Mouse (Mus musculus) hindbrain, embryonic 12.5 days (tissue): ENCODE measurements around the gene Clnk. TPM values are rescaled to one million over a fixed set of nuclear protein-coding genes. Genes with fewer than 3 reads are reported as not detected.
A peak's percentile ranks its signal among the peaks of the same experiment; 100 is the strongest.

Experiments
- ATAC-seq: fragments of 200-750 bp; cut with Nextera tagmentation; 2 replicates; pipeline ENCODE4 v1.8.0; 2017; ENCODE audit warnings: moderate TSS enrichment; ENCODE audit not compliant: low FRiP score
- H3K27ac ChIP-seq: fragments of 300-500 bp; sonication (generic); 2 replicates; pipeline ENCODE4 v1.5.1; 2016; ENCODE audit warnings: mild to moderate bottlenecking
- H3K27me3 ChIP-seq: fragments of 300-500 bp; sonication (generic); 2 replicates; pipeline ENCODE4 v1.6.1; 2016; ENCODE audit warnings: mild to moderate bottlenecking
- H3K36me3 ChIP-seq: fragments of 300-500 bp; sonication (generic); 2 replicates; pipeline ENCODE4 v1.6.1; 2016; ENCODE audit warnings: mild to moderate bottlenecking
- H3K4me1 ChIP-seq: fragments of 300-500 bp; sonication (generic); 2 replicates; pipeline ENCODE4 v1.6.1; 2016
- H3K4me2 ChIP-seq: fragments of 300-500 bp; sonication (generic); replicated peaks from 2 replicates; pipeline ENCODE4 v1.6.1; 2016; ENCODE audit warnings: mild to moderate bottlenecking
- H3K4me3 ChIP-seq: fragments of 300-500 bp; sonication (generic); 2 replicates; pipeline ENCODE4 v1.5.1; 2016; ENCODE audit warnings: mild to moderate bottlenecking
- H3K9ac ChIP-seq: fragments of 300-500 bp; sonication (generic); 2 replicates; pipeline ENCODE4 v1.6.1; 2016; ENCODE audit warnings: mild to moderate bottlenecking, moderate library complexity
- H3K9me3 ChIP-seq: fragments of 300-500 bp; sonication (generic); replicated peaks from 2 replicates; pipeline ENCODE4 v1.6.1; 2016; ENCODE audit warnings: mild to moderate bottlenecking
- WGBS: fragments of 180-500 bp; shearing (Covaris S2); methylation state at CpG from one replicate; pipeline ENCODE4 v1.1.7; 2016; 5-methylcytosine and 5-hydroxymethylcytosine counted together
- polyA plus RNA-seq: library from polyadenylated mRNA; unstranded; fragments of >200 nt; fragmentation: Nextera tagmentation; extraction: Ambion mirVana; gene quantifications from 2 replicates; pipeline ENCODE4 v1.2.1, GENCODE M21; 2016

Gene Clnk
- polyA plus RNA-seq, 1 experiment from 2014 or later: 0.32 TPM

DNA sequence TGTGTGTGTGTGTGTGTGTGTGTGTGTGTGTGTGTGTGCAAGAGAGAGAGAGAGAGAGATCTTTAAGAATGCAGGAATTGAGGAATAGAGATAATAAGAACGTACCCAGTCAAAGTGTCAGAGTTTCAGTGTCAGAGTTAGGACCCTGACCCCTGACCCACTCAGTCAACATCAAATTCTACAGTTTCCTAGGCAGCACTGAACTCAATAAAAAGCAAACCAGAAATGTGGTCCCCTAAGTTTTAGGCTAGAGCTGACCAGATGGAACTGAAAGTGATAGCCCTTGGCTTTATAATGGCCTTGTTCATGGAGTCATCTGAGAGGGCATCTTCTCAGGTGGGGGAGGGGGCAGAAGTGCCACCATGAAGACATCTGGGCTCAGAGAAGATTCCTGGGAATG lies 1.7 kb downstream of the Clnk start:
- no peaks in the 10 kb centered on the region for H3K36me3 ChIP-seq
- H3K4me3 ChIP-seq: no peak overlapping the region
- no peaks in the 10 kb centered on the region for H3K27me3 ChIP-seq
- WGBS: 40% methylated on average over 1 of the region's 1 CpGs
- no peak for ATAC-seq
- no peak overlapping the region for H3K27ac ChIP-seq
- 0 out of 2 replicates have a peak, but pooled peaks cover 2% of the 10 kb centered on the region for H3K4me1 ChIP-seq
- H3K9me3 ChIP-seq: no peaks in the 10 kb centered on the region
- H3K4me2 ChIP-seq: no peak overlapping the region
- H3K9ac ChIP-seq: no peak overlapping the region

DNA sequence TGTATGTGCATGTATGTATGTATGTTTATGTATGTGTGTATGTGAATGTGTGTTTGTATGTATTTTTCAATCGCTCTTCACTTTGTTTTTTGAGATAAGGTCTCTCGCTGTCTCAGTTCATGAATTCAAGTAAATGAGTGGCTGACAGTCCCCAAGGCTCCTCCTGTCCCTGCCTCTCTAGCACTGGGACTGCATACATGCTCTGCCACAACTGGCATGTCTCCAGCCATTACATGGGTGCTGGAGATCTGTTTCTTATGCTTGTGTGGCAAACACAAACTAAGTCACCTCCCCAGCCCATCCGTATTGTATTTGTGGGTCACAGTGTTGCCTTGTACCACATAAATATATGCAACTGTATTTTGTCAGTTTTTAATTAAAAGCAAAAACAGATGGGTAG lies 3.7 kb downstream of the Clnk start:
- H3K9ac ChIP-seq: no peak overlapping the region
- no peak overlapping the region for H3K27ac ChIP-seq
- WGBS: 91% methylated on average over 3 of the region's 3 CpGs
- H3K36me3 ChIP-seq: no peaks in the 10 kb centered on the region
- H3K9me3 ChIP-seq: no peaks in the 10 kb centered on the region
- H3K4me3 ChIP-seq: no peak overlapping the region
- no peaks in the 10 kb centered on the region for H3K27me3 ChIP-seq
- no peak overlapping the region for H3K4me2 ChIP-seq
- H3K4me1 ChIP-seq: 0 out of 2 replicates have a peak, but pooled peaks cover 2% of the 10 kb centered on the region
- ATAC-seq: no peak

DNA sequence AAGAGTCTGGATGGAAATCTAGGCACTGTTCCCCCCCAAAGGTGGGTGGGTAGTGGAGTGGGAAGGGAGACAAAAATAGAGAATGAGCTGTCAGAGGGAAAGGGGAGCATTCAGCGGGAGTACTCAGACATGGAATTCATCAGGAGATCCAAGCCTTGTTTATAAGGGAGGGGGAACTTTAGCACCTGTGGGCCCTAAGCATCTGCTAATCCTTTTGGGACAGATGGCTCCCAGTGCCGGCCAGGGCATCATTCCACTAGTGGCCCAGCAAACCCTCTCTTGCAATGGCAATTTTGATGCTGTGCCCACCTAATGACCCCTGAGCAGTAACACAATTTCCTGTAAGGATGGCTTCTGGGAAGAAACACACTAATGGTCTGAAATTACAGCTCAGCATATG lies 5.0 kb downstream of the Clnk start:
- ATAC-seq: no peak
- H3K4me3 ChIP-seq: no peak overlapping the region
- H3K4me1 ChIP-seq: 0 out of 2 replicates have a peak, but pooled peaks cover 2% of the 10 kb centered on the region
- no peak overlapping the region for H3K9ac ChIP-seq
- no peak overlapping the region for H3K27ac ChIP-seq
- no peaks in the 10 kb centered on the region for H3K9me3 ChIP-seq
- H3K4me2 ChIP-seq: no peak overlapping the region
- no peaks in the 10 kb centered on the region for H3K27me3 ChIP-seq
- no peaks in the 10 kb centered on the region for H3K36me3 ChIP-seq
- WGBS: 87% methylated on average over 2 of the region's 2 CpGs

DNA sequence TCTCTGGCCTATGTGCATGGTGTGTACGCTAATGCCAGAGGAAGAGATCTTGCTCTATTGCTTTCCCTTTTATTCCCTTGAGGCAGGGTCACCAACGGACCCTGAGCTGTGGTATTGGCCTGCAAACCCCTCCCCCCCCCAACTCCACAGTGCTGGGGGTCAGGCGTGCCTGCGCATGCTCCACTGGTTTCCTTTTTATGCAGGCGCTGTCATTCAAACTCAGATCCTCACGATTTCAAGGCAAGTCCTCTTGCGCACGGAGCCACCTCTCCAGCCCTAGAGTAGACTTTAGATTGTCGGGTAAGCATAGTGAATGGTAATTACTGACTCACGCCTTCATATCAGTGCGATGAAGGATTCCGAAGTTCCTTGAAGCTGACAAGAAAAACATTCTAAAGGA lies 6.1 kb downstream of the Clnk start:
- Histone ChIP-seq H3K27ac (no peak overlapping the region), H3K4me1 (0 out of 2 replicates have a peak, but pooled peaks cover 2% of the 10 kb centered on the region), H3K9ac (no peak overlapping the region), H3K36me3 (no peaks in the 10 kb centered on the region), H3K9me3 (no peaks in the 10 kb centered on the region), H3K4me3 (no peak overlapping the region), H3K27me3 (no peaks in the 10 kb centered on the region), H3K4me2 (no peak overlapping the region)
- no peak for ATAC-seq
- 58% methylated on average over 12 of the region's 12 CpGs for WGBS

DNA sequence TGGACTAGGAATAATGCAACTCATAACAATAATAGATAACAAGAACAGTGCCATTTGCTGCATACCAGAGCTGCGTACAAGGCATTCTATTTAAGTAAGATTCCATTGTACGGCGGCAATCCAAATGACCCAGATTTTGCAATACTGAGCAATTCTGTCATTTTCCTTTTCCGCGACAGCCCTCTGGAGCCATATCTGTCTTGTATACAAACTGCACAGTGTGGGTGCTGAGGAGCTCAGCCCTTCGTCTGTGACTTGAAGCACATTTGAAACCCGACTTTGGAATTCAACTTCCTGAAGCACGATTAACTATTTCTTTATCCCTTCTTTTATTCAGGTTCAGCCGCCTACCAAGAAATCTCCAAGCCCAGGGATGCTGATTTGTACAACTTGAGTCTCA lies 6.6 kb downstream of the Clnk start:
- H3K4me2 ChIP-seq: no peak overlapping the region
- H3K27me3 ChIP-seq: no peaks in the 10 kb centered on the region
- no peak overlapping the region for H3K27ac ChIP-seq
- no peaks in the 10 kb centered on the region for H3K9me3 ChIP-seq
- H3K36me3 ChIP-seq: no peaks in the 10 kb centered on the region
- H3K4me3 ChIP-seq: no peak overlapping the region
- no peak overlapping the region for H3K9ac ChIP-seq
- 85% methylated on average over 9 of the region's 9 CpGs for WGBS
- ATAC-seq: no peak
- H3K4me1 ChIP-seq: 0 out of 2 replicates have a peak, but pooled peaks cover 2% of the 10 kb centered on the region

DNA sequence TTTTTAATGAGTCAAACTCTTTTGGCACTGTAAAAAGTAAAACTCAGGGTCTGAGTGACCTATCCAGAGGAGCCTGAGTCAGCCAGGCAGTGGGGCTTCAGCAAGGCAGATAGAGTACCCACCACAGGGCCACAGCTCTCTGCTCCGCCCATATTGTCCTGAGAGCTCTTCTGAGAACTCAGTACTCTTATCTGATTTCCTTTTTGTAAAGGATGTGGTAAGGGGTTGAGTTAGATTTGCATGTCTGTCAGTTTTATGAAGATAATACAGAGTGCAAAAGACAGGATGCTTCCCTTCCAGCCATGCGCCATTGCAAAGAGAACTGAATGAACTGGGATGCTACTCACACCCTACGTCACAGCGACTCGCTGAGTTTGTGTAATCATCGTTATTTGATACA lies 12.0 kb downstream of the Clnk start:
- Histone ChIP-seq H3K4me3 (no peak overlapping the region), H3K36me3 (no peaks in the 10 kb centered on the region), H3K27ac (no peak overlapping the region), H3K9me3 (no peaks in the 10 kb centered on the region), H3K27me3 (no peaks in the 10 kb centered on the region), H3K4me1 (peaks cover 3% of the 10 kb centered on the region; the same call in 1 of the 2 replicates), H3K9ac (no peak overlapping the region), H3K4me2 (no peak overlapping the region)
- ATAC-seq: no peak
- WGBS: 84% methylated on average over 6 of the region's 6 CpGs

DNA sequence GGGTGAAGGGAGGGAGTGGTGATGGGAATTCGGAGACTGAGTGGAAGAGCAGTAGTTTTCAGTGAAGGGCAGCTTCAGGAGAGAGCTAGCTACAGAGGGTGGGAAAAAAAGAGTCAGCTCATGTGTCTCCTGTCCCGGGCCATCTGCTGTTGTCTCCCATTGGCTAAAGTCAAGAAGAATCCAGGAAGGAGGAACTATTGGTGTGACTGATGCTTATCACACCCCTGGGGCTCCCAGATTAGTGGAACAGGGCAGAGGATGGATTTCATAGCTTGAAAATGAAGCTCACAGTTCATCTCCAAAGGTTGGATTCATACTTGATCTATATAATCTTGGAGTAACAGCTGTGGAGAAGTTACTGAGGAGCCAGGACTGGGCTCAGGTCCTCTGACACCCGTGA lies 13.6 kb downstream of the Clnk start:
- H3K9ac ChIP-seq: no peak overlapping the region
- no peaks in the 10 kb centered on the region for H3K9me3 ChIP-seq
- no peak overlapping the region for H3K27ac ChIP-seq
- WGBS: 61% methylated on average over 3 of the region's 3 CpGs
- H3K27me3 ChIP-seq: no peaks in the 10 kb centered on the region
- no peak overlapping the region for H3K4me3 ChIP-seq
- H3K4me1 ChIP-seq: peaks cover 6% of the 10 kb centered on the region; the same call in 1 of the 2 replicates
- ATAC-seq: no peak
- H3K36me3 ChIP-seq: no peaks in the 10 kb centered on the region
- H3K4me2 ChIP-seq: no peak overlapping the region

DNA sequence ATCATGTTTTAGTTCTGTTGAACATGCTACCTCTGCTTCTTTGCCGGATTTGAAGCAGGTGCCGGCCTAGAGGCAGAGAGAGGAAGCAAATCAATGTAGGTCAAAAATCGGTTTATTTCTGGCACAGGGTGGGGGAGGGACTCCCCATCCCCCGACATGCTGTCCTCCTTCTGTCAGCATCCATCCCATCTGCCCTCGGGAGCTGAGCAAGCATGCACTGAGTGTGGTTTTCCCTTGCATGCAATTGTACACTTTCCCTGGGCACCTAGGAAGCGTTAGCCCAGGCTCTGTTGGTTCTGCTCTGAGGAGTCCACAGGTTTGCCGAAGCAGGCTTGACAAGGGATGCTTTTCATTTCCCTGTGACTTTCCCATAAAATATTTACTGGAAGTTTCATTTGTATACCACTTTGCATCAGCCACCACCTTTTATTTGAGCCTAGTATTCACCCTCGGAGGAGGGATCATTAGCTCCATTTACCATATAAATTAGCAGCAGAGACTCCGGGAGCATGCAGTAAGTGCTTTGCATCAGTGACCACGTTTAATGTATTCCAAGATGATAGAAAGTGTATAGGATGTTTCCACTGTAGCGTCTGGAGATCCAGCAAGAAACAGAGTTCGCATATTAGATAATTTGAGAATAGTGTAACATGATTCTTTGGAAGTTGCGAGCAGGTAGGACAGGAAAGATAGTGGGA lies 14.2 kb downstream of the Clnk start:
- peak; percentile 62; the same call in 1 of the 2 replicates for ATAC-seq
- no peaks in the 10 kb centered on the region for H3K9me3 ChIP-seq

DNA sequence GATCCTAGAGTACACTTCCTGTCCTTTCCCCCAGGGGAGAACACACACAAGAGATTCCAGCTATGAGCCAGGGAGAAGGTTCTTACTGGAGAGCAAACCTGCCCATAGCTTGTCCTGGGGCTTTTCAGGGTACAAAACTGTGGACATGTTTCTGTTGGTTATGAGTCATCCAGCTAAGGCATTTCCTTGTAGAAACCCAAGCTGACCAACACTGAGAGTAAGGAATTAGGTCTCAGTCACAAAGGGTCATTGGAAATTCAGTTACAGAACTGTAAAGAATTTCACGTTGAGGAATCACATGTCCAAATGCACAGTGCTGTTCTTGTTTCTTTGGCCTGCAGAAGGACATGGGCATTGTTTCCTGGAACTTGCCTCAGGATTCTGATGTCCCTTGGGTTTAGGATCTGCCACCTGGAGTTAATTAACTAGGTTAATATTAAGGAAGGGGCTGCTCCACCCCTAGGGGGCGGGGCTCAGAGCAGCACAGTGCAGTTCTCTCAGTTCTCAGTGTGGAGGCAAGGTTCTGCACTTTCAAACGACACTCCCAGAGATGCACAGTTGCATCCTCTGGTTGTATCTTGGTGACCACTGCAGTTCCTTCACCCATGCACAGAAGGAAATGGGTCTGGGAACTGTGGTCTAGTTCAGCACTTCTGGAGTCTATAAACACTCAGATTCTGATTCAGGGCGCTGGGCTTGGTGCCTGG lies 18.4 kb downstream of the Clnk start:
- Histone ChIP-seq H3K4me3 (no peak overlapping the region), H3K9me3 (no peaks in the 10 kb centered on the region), H3K27ac (no peak overlapping the region), H3K36me3 (no peaks in the 10 kb centered on the region), H3K4me1 (peaks cover 6% of the 10 kb centered on the region; the same call in 1 of the 2 replicates), H3K9ac (no peak overlapping the region), H3K4me2 (no peak overlapping the region), H3K27me3 (no peaks in the 10 kb centered on the region)
- ATAC-seq: 0 out of 2 replicates have a peak, but pooled peaks have one; percentile 30
- 57% methylated on average over 4 of the region's 4 CpGs for WGBS

More for the DNA sequence above, 14.2 kb downstream of the Clnk start:
- WGBS: 67% methylated on average over 13 of the region's 13 CpGs
- peaks cover 6% of the 10 kb centered on the region; the same call in 1 of the 2 replicates for H3K4me1 ChIP-seq
- H3K4me2 ChIP-seq: no peak overlapping the region
- H3K4me3 ChIP-seq: no peak overlapping the region
- no peaks in the 10 kb centered on the region for H3K36me3 ChIP-seq
- H3K27me3 ChIP-seq: no peaks in the 10 kb centered on the region
- H3K9ac ChIP-seq: no peak overlapping the region
- peak overlapping the region; percentile 23; the same call in 1 of the 2 replicates for H3K27ac ChIP-seq

DNA sequence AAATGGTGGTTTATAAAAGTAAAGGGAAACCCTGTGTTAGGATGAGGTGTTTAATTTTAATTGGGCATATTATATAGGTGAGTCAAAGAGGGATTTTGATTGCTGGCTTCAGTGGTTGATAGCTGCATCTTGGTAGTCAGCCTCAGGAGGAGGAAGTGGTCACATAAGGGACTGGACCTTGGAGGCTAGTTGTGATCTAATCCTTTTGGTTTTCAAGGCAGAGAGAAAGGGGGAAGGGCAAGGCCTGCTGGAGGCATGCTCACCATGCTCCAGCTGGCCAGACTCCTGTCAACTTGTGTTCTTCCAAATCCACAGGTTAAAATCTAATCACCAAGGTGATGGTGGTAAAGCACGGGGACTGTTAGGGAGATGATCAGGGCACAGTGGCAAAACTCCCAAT lies 19.0 kb downstream of the Clnk start:
- H3K36me3 ChIP-seq: no peaks in the 10 kb centered on the region
- H3K4me3 ChIP-seq: no peak overlapping the region
- H3K27ac ChIP-seq: no peak overlapping the region
- no peaks in the 10 kb centered on the region for H3K9me3 ChIP-seq
- H3K27me3 ChIP-seq: no peaks in the 10 kb centered on the region
- ATAC-seq: no peak
- peaks cover 6% of the 10 kb centered on the region; the same call in 1 of the 2 replicates for H3K4me1 ChIP-seq
- WGBS: 85% methylated on average over 1 of the region's 1 CpGs
- H3K4me2 ChIP-seq: no peak overlapping the region
- H3K9ac ChIP-seq: no peak overlapping the region

DNA sequence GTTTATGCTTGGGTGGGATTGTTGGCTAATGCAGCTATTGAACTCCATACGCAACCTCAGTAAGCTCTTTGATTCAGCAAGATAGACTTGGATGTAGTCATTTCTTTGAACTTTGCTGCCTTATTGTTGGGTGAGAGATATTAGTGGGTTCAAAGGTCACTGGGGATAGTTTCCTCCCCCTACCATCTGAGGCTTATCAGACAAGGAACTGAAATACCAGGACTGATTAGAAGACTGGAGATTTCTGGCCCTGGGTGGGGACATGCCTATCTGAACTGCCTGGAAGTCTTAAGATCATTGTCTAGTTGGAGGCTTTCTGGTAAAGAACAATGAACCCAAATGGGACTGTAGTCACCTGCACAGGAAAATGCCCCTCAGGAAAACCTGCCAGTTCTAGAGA lies 26.4 kb downstream of the Clnk start:
- Histone ChIP-seq H3K4me2 (no peak overlapping the region), H3K36me3 (no peaks in the 10 kb centered on the region), H3K9ac (no peak overlapping the region), H3K9me3 (no peaks in the 10 kb centered on the region), H3K4me3 (no peak overlapping the region), H3K27ac (no peak overlapping the region), H3K27me3 (no peaks in the 10 kb centered on the region), H3K4me1 (no peaks in the 10 kb centered on the region)
- no peak for ATAC-seq
- WGBS: 88% methylated on average over 1 of the region's 1 CpGs

DNA sequence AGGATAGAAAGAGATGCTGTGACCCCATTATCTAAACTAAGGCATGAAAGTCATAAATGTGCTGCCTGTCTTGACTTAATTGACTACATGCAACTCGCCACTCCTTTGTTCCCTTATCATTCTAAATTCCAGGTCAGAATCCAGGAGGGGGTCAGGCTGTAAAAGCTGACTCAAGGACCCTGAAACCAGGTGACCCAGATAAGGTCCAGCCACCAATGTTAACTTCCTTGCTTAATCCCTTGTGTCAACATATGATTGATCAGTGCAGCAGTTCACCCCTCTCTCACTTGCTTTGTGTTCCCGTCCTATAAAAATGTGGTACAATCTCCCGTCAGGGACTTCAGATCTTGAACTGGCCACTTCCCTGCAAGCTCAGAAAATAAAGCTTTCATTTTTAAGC lies 31.1 kb downstream of the Clnk start:
- H3K4me3 ChIP-seq: no peak overlapping the region
- H3K4me1 ChIP-seq: no peaks in the 10 kb centered on the region
- no peaks in the 10 kb centered on the region for H3K9me3 ChIP-seq
- H3K36me3 ChIP-seq: no peaks in the 10 kb centered on the region
- H3K9ac ChIP-seq: no peak overlapping the region
- no peak for ATAC-seq
- H3K27me3 ChIP-seq: no peaks in the 10 kb centered on the region
- H3K4me2 ChIP-seq: no peak overlapping the region
- no peak overlapping the region for H3K27ac ChIP-seq
- WGBS: 51% methylated on average over 3 of the region's 3 CpGs
